Comparison of ENCODE assay signal across 8 mouse cellular contexts in genomic region chr4:43058392-43058752, GRCm38 (mm10). TPM values are rescaled to one million over a fixed set of nuclear protein-coding genes. Genes with fewer than 3 reads are reported as not detected.
DNase-seq lines count a peak whose midpoint lies in the region; ATAC-seq and TF ChIP-seq lines count a peak whose summit lies in the region.

No protein-coding gene starts in this region.

- no peak for TF ChIP-seq CTCF in lung, adult 2 months (IDR thresholded peaks at IDR 0.05; ENCODE audit: insufficient read depth, low read length)
- no peak for TF ChIP-seq CTCF in embryonic fibroblast, embryonic 13.5 days (IDR thresholded peaks at IDR 0.05; ENCODE audit: borderline replicate concordance, insufficient read depth, low read length)

- no peak overlapping the region for H3K9ac ChIP-seq in intestine, embryonic 15.5 days
- 0 out of 2 replicates have a peak overlapping the region, but pooled peaks have one; percentile 80 for H3K9ac ChIP-seq in neural tube, embryonic 13.5 days

- H3K9me3 ChIP-seq in intestine, embryonic 15.5 days: no peaks in the 10 kb centered on the region
- H3K9me3 ChIP-seq in neural tube, embryonic 13.5 days: no peaks in the 10 kb centered on the region

- peak overlapping the region; percentile 61 for H3K4me3 ChIP-seq in lung, adult 2 months (replicated peaks; ENCODE audit: extremely low read depth, low read depth, low read length)
- H3K4me3 ChIP-seq in embryonic fibroblast, embryonic 13.5 days (ENCODE audit: insufficient read depth, low read length): peak overlapping the region; percentile 59
- peak overlapping the region; percentile 79 for H3K4me3 ChIP-seq in intestine, embryonic 15.5 days (replicated peaks)
- H3K4me3 ChIP-seq in neural tube, embryonic 13.5 days: peak overlapping the region; percentile 63

- DNase-seq in lung, adult 2 months: no peak
- DNase-seq in lung, postnatal 10 days: no peak
- DNase-seq in thymus, postnatal 10 days (ENCODE audit: low spot score in 2 of 2): no peak
- DNase-seq in adrenal gland, adult (ENCODE audit: inconsistent age in 2 of 2, low spot score in 1 of 2): no peak

- no peaks in the 10 kb centered on the region for H3K36me3 ChIP-seq in intestine, embryonic 15.5 days
- H3K36me3 ChIP-seq in neural tube, embryonic 13.5 days: no peaks in the 10 kb centered on the region

- no peak overlapping the region for H3K27ac ChIP-seq in embryonic fibroblast, embryonic 13.5 days (ENCODE audit: insufficient read depth, low read length)
- H3K27ac ChIP-seq in intestine, embryonic 15.5 days: no peak overlapping the region
- H3K27ac ChIP-seq in neural tube, embryonic 13.5 days (replicated peaks): peak overlapping the region; percentile 80; the same call in 1 of the 2 replicates

- 0 out of 2 replicates have a peak, but pooled peaks cover 2% of the 10 kb centered on the region for H3K4me1 ChIP-seq in lung, adult 2 months (ENCODE audit: control insufficient read depth, insufficient read depth, low read length)
- H3K4me1 ChIP-seq in embryonic fibroblast, embryonic 13.5 days (ENCODE audit: control insufficient read depth, insufficient read depth, low read length): no peaks in the 10 kb centered on the region
- no peaks in the 10 kb centered on the region for H3K4me1 ChIP-seq in intestine, embryonic 15.5 days (replicated peaks)
- H3K4me1 ChIP-seq in neural tube, embryonic 13.5 days (replicated peaks): peaks cover 11% of the 10 kb centered on the region; the same call in 1 of the 2 replicates

- 0 out of 2 replicates have a peak, but pooled peaks cover 4% of the 10 kb centered on the region for H3K27me3 ChIP-seq in intestine, embryonic 15.5 days (replicated peaks)
- no peaks in the 10 kb centered on the region for H3K27me3 ChIP-seq in neural tube, embryonic 13.5 days

- peak overlapping the region; percentile 92 for H3K4me2 ChIP-seq in intestine, embryonic 15.5 days (replicated peaks)
- H3K4me2 ChIP-seq in neural tube, embryonic 13.5 days: peak overlapping the region; percentile 69

- TF ChIP-seq POLR2A in lung, adult 2 months (IDR thresholded peaks at IDR 0.05; ENCODE audit: borderline replicate concordance, extremely low read depth, low read depth, low read length): no peak
- no peak for TF ChIP-seq POLR2A in embryonic fibroblast, embryonic 13.5 days (IDR thresholded peaks at IDR 0.05; ENCODE audit: low read depth, low read length)

- 20% methylated on average over 8 of the region's 8 CpGs for WGBS in lung, adult 2 months
- 19% methylated on average over 8 of the region's 8 CpGs for WGBS in intestine, embryonic 15.5 days
- 19% methylated on average over 8 of the region's 8 CpGs for WGBS in neural tube, embryonic 13.5 days

- ATAC-seq in intestine, embryonic 15.5 days: peak; percentile 39
- ATAC-seq in neural tube, embryonic 13.5 days (ENCODE audit: low read depth): no peak; the same call in 1 of the 2 replicates
- ATAC-seq in monocyte, adult 5-6 weeks (replicated peaks; ENCODE audit: insufficient number of reproducible peaks, low FRiP score, low TSS enrichment, poor library complexity, severe bottlenecking): no peak

RNA-seq across cellular contexts. Expression of gene Unc13b, which starts 0.4 kb away (rescaled TPM):
- polyA plus RNA-seq in lung, adult 2 months (2012; rRNA removed): 16.3 and 20.0 TPM in 2 replicates
- polyA plus RNA-seq in embryonic fibroblast, embryonic 13.5 days (2011; ENCODE audit: insufficient read length, low read depth, missing spikeins): 2.9 and 4.5 TPM in 2 replicates
- 6.0 and 6.1 TPM in 2 replicates for polyA plus RNA-seq in intestine, embryonic 15.5 days (2015; fragmentation: Nextera tagmentation; extraction: Ambion mirVana)
- polyA plus RNA-seq in neural tube, embryonic 13.5 days (2015; fragmentation: Nextera tagmentation; extraction: Ambion mirVana): 15.1 and 16.5 TPM in 2 replicates
- total RNA-seq in monocyte, adult 5-6 weeks (2017): 0.78 to 3.3 TPM (median 1.7 TPM) in 3 replicates

RNA-seq across cellular contexts. Expression of gene Fam214b, which starts 12.4 kb away (rescaled TPM):
- polyA plus RNA-seq in lung, adult 2 months (2012; rRNA removed): 17.5 and 24.9 TPM in 2 replicates
- 26.7 and 50.0 TPM in 2 replicates for polyA plus RNA-seq in embryonic fibroblast, embryonic 13.5 days (2011; ENCODE audit: insufficient read length, low read depth, missing spikeins)
- polyA plus RNA-seq in intestine, embryonic 15.5 days (2015; fragmentation: Nextera tagmentation; extraction: Ambion mirVana): 7.8 and 7.9 TPM in 2 replicates
- 28.4 and 29.9 TPM in 2 replicates for polyA plus RNA-seq in neural tube, embryonic 13.5 days (2015; fragmentation: Nextera tagmentation; extraction: Ambion mirVana)
- total RNA-seq in monocyte, adult 5-6 weeks (2017): 35.6 to 52.9 TPM (median 38.9 TPM) in 3 replicates

RNA-seq across cellular contexts. Expression of gene Stoml2, which starts 26.9 kb away (rescaled TPM):
- 44.9 and 56.6 TPM in 2 replicates for polyA plus RNA-seq in lung, adult 2 months (2012; rRNA removed)
- polyA plus RNA-seq in embryonic fibroblast, embryonic 13.5 days (2011; ENCODE audit: insufficient read length, low read depth, missing spikeins): 91.7 and 107 TPM in 2 replicates
- polyA plus RNA-seq in intestine, embryonic 15.5 days (2015; fragmentation: Nextera tagmentation; extraction: Ambion mirVana): 318 and 334 TPM in 2 replicates
- polyA plus RNA-seq in neural tube, embryonic 13.5 days (2015; fragmentation: Nextera tagmentation; extraction: Ambion mirVana): 224 and 235 TPM in 2 replicates
- total RNA-seq in monocyte, adult 5-6 weeks (2017): 60.2 to 116 TPM (median 66.7 TPM) in 3 replicates

RNA-seq across cellular contexts. Expression of gene Pigo, which starts 32.8 kb away (rescaled TPM):
- polyA plus RNA-seq in lung, adult 2 months (2012; rRNA removed): 15.9 and 23.3 TPM in 2 replicates
- polyA plus RNA-seq in embryonic fibroblast, embryonic 13.5 days (2011; ENCODE audit: insufficient read length, low read depth, missing spikeins): 8.6 and 15.0 TPM in 2 replicates
- polyA plus RNA-seq in intestine, embryonic 15.5 days (2015; fragmentation: Nextera tagmentation; extraction: Ambion mirVana): 22.9 and 28.2 TPM in 2 replicates
- 22.4 and 23.3 TPM in 2 replicates for polyA plus RNA-seq in neural tube, embryonic 13.5 days (2015; fragmentation: Nextera tagmentation; extraction: Ambion mirVana)
- total RNA-seq in monocyte, adult 5-6 weeks (2017): 3.6 to 7.5 TPM (median 7.3 TPM) in 3 replicates

RNA-seq across cellular contexts. Expression of gene Fancg, which starts 48.1 kb away (rescaled TPM):
- polyA plus RNA-seq in lung, adult 2 months (2012; rRNA removed): 9.1 and 12.8 TPM in 2 replicates
- 7.7 and 9.4 TPM in 2 replicates for polyA plus RNA-seq in embryonic fibroblast, embryonic 13.5 days (2011; ENCODE audit: insufficient read length, low read depth, missing spikeins)
- 15.0 and 15.2 TPM in 2 replicates for polyA plus RNA-seq in intestine, embryonic 15.5 days (2015; fragmentation: Nextera tagmentation; extraction: Ambion mirVana)
- polyA plus RNA-seq in neural tube, embryonic 13.5 days (2015; fragmentation: Nextera tagmentation; extraction: Ambion mirVana): 19.9 and 20.4 TPM in 2 replicates
- total RNA-seq in monocyte, adult 5-6 weeks (2017): 5.3 to 25.3 TPM (median 11.4 TPM) in 3 replicates
